Mouse (Mus musculus): Measurements from ENCODE around the gene Dcakd.

Dcakd gene

GRCm38 (mm10) chr11:103028176-103028891, at the start of gene Dcakd, which contains the start of gene Nmt1:
TSS of gene Dcakd (minus strand) at chr11:103028333.
TSS of gene Nmt1 (plus strand) at chr11:103028190.
- peak; percentile 92 for DNase-seq (ENCODE audit: low spot score)

DNA sequence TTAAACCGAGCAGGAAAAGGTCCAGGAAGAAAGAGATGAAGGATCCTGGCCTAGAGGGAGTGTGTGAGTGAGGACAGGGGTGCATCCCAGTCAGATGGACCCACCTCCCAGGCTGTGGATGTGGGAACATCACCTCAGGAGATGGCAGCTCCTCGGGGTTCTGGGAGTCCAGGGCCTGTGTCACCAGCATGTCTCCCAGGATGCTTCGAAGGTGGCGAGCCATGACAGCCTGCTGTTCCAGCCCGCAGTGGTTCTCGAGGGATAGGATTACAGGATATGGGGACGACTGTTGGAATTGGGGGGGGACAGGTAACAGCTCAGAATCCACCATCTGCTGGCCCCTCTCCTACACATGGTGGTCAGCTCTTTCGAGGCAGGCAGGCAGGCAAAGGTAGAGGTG, 48.4 kb upstream of the Dcakd start:
- DNase-seq (ENCODE audit: low spot score) = no peak

DNA sequence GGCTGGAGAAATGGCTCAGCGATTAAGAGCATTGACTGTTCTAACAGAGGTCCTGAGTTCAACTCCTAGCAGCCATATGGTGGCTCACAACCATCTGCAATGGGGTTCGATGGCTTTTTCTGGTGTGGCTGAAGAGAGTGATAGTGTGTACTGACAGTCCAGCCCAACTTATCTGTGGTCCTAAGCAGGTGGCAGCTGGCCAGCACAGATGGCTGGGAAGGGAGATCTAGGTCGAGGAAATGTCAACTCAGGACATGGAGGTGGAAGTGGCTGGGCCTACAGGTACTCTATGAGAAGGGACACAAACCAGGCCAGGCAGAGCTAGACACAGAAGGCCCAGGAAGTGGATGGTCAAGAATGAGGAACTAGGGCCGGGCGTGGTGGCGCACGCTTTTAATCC, 47.9 kb upstream of the Dcakd start:
- DNase-seq (ENCODE audit: low spot score) = no peak

DNA sequence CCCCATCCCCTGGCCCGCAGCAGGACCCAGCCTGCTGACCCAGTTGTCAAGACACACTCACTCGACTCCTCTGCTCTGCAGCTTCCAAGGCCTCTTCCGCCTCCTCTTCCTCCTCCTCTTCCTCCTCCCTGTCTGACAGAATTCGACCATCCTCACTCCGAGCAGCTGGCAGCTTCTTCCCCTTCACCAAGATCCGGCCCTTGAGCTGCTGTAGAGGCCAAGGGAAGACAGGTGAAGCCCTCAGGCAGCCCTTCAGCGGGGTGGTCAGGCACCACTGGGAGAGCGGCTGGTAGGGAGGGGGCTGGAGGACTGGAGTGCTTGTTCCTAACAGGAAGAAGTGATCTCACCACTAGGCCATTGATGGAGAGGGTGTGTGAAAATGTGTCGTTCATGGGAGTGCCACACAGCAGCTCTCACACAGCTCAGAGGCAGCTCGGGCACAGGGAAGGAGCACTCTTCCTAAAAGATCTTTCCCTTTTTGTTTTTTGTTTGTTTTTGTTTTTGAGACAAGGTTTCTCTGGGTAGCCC, 46.7 kb upstream of the Dcakd start:
- no peak for DNase-seq (ENCODE audit: low spot score)

DNA sequence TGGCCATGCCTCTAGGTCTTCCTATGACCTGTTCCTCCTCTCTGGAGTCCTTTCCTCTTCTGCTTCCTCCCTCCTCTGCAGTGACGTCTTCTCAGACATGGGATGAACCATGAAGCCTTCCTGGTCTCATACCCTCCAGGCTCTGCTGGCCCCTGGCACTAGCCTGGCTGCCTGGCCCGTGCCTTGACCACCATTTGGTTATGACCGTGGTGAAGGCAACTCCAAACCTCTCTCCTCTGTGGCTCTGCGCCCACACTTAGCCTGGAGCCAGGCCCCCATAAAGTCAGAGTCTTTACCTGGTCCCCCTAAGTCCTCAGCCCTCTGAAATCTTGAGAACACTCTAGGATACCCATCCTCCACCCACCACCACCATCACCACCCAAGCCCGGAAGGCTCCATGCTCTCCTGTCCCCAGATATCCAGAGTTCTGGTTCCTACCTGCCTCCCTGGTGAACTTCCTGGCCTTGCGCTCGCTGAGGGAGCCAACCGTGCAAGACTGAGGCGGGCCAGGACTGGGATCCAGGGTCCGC, 46.1 kb upstream of the Dcakd start:
- no peak for DNase-seq (ENCODE audit: low spot score)

GRCm38 (mm10) chr11:103073671-103074070, 45.5 kb upstream of the Dcakd start:
- no peak for DNase-seq (ENCODE audit: low spot score)

DNA sequence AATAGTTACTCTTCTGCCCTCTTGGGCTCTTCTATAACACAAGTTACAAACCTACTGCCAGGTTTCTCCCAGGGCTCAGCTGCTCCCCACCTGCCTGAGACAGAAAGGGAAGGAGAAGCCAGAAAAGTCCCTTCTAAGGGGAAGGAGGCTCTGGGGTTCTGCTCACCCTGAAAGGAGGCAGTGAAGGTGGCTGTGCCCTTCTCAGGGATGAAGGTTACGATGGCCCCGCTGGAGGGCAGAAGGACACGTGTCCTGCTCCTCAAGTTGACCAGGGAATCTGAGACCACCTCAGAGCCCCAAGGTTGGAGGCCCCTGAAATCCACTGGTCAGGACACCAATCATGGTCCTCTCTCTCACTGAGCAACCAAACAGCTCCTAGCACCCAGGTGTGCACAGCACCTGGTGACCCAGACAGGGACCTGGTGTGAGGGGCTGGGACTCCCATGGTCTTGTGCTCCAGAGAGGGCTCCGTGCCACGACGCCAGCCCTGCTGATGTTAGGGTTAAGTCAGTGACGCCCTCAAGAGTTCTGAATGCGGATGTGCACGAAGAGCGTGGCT, 42.3 kb upstream of the Dcakd start:
- DNase-seq (ENCODE audit: low spot score) = no peak

- no peak for DNase-seq (ENCODE audit: low spot score)
These were observed 41.6 kb upstream of the Dcakd start for GRCm38 (mm10) chr11:103069731-103070130.

DNA sequence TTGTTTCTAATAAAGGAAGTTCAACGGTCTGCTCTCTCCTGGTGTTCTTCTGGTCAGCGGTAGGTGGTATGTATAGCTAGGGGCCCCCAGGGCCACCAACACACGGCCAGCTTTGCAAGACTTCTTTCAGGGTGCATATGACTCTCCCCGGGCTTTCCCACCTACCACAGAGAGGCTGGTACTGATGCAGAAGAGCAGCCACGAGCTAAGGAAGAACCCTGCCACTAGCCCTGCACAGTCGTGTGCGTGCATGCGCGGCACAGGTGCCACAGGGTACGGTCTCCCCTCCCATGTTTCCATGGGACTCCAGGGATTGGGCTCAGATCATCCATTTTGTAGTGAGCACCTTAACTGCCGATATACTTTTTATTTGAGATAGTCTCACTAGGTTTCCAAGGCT, 40.8 kb upstream of the Dcakd start:
- DNase-seq (ENCODE audit: low spot score) = no peak

DNA sequence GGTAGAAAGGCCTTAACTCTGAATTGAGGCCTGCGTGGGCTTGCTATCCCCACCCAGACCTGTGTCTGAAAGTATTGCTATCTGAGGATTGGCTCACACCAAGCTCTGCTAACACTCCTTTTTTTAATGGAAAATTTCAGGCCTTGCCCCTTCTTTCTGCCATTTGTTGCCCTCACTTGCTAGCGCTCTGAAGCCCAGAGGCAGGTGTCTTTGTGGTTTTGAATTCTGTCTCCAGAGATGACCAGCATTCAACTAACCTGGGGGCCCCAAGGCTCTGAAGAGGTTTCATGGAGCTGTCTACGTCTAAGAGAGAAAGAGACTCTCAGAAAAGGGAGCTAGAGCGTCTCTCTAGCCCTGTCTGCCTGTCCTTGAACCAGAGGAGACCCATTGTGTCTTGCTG, 40.1 kb upstream of the Dcakd start:
- no peak for DNase-seq (ENCODE audit: low spot score)

DNA sequence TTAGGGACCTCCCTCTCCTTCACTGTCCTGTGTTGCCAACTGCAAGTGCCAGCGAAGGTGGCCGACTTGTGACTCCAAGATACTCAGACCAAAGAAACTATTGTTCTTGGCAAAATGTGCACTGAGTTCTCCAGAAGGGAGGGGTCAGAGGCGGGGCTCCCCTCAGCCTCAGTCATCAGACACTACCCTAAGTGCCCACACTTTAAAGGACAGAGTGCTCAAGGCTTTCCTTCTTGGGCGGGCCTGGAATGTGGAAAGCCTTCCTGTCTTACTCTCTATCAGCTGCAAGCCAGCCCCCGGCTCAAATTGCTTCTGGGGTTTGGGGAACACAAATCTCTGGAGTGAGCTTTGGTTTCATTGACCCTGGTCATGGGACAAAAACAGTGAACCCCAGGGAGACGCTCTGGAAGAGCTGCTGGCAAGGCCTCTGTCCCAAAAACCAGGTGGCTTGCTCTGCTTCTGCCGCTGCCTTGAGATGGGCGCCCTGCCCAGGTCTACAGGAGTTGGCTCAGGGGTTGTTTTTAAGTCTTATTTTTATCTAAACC, 39.4 kb upstream of the Dcakd start:
- peak; percentile 47 for DNase-seq (ENCODE audit: low spot score)

DNA sequence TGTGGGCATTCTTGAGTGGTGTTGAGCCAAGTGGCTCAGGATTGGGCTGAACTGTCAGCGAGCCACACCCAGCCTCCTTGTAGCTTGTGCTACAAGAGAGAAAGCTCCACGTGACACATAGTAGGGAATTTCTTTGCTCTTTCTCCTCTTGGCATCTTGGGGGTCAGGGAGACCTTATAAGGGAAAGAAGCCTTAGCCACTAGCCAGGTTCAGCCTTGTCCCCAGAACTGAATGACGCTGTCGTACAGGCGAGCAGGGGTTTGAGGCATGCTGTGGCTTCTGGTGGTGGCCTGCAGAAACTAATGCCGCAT, 38.9 kb upstream of the Dcakd start:
- DNase-seq (ENCODE audit: low spot score) = no peak

- DNase-seq (ENCODE audit: low spot score) = no peak
These were observed 38.3 kb upstream of the Dcakd start for GRCm38 (mm10) chr11:103066191-103067050.

GRCm38 (mm10) chr11:103058499-103059085, 30.5 kb upstream of the Dcakd start:
- no peak for DNase-seq (ENCODE audit: low spot score)

GRCm38 (mm10) chr11:103056636-103057035, 28.5 kb upstream of the Dcakd start:
- DNase-seq (ENCODE audit: low spot score) = no peak

DNA sequence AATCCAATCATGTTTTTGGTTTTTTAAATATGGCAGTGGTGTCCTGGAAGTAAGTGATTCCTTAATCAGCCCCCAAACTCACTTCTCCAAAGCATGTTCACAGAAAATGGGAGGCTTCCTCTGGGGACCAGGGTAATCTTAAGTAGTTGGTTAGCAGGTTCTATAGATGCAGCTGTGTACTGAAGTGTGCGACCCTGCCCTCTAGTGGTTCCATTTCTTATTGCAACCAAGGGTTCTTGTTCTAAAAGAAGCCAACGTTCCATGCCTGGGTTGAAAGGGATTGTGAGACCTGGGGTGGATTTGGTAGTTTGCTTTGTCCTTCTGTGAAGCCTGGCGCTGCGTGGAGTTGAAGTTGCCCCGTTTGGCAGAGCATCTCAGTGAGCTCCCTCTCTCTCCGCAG, 26.7 kb upstream of the Dcakd start:
- DNase-seq (ENCODE audit: low spot score) = peak; percentile 77

DNA sequence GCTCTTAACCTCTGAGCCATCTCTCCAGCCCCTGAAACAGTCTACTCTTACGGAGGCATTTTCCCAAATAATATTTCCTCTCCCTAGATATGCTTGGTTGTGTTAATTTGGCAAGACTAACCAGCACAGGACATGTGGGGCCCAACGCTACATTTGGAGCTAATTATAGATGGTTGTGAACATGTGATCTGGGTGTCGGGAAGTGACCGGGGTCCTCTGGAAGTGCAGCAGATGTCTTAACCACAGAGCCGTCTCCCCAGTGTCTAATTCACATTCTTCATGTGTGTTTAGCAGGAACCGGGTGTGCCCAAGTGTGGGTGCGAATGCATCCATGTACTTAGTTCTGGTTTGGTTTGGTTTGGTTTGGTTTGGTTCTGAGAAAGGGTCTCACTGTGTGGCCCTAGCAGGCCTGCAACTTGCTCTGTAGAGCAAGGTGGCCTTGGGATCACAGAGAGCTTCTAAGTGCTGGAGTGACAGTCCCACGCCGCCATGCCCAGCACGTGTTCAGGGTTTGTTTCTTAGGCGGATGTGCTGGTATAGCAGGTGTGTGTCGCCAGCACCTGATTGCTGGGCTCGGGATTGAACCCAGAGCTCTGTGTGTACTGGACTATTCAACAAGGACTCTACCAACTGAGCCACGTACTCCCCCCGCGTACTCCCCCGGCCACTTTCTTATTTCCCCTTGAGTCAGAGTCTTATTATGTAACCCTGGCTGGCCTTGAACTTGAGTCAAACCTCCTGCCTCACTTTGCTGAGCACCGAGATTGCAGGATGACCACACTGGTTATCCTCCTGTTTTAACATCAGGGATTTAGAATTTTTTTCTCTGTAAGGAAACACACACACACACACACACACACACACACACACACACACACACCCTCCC, 25.3 kb upstream of the Dcakd start:
- no peak for DNase-seq (ENCODE audit: low spot score)

GRCm38 (mm10) chr11:103052078-103052477, 23.9 kb upstream of the Dcakd start:
- no peak for DNase-seq (ENCODE audit: low spot score)

DNA sequence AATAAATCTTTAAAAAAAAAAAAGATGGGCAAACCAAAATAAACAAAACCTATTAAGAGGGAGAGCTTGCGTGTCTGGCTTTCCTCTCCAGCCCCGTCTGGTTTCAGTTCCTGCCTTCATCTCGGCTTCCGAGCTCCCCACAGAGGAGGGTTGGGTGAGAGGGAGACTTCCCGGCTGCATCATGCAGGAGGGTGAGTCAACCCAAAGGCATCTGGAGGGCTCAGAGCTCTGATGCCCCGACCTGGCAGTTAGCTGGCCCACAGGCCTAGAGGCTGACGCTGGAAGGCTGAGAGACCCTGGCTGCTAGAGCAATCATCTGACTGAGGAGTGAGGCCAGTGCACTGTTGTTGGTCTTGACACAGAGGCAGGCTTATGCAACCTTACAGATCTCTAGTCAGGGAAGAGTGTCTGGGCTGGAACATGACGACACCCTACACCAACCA, 23.1 kb upstream of the Dcakd start:
- peak; percentile 72 for DNase-seq (ENCODE audit: low spot score)

GRCm38 (mm10) chr11:103050153-103050552, 22.0 kb upstream of the Dcakd start:
- no peak for DNase-seq (ENCODE audit: low spot score)

GRCm38 (mm10) chr11:103049611-103050010, 21.5 kb upstream of the Dcakd start:
- no peak for DNase-seq (ENCODE audit: low spot score)

All from urinary bladder, postnatal 14 days (tissue).